Mouse (Mus musculus) liver, embryonic 15.5 days (tissue): ENCODE data around the gene Ppat. TPM values are rescaled to one million over a fixed set of nuclear protein-coding genes. Genes with fewer than 3 reads are reported as not detected.
"Not testable (repeated sequence)": the region's sequence is repeated elsewhere in the genome, so short reads cannot be mapped to it uniquely, and the experiment has no call there.

ENCODE experiments used
- ATAC-seq: fragments of 200-750 bp; cut with Nextera tagmentation; 2 replicates; pipeline ENCODE4 v1.8.0; 2017; ENCODE audit warnings: moderate number of reproducible peaks, mild to moderate bottlenecking, moderate library complexity; ENCODE audit not compliant: insufficient read depth
- H3K27ac ChIP-seq: fragments of 300-500 bp; sonication (generic); replicated peaks from 2 replicates; pipeline ENCODE4 v1.5.1; 2015; ENCODE audit warnings: mild to moderate bottlenecking, inconsistent platforms
- H3K27me3 ChIP-seq: fragments of 300-500 bp; sonication (generic); 2 replicates; pipeline ENCODE4 v1.6.1; 2015; ENCODE audit warnings: mild to moderate bottlenecking, inconsistent platforms
- H3K36me3 ChIP-seq: fragments of 300-500 bp; sonication (generic); replicated peaks from 2 replicates; pipeline ENCODE4 v1.6.1; 2015; ENCODE audit warnings: moderate library complexity, mild to moderate bottlenecking, inconsistent platforms
- H3K4me1 ChIP-seq: fragments of 300-500 bp; sonication (generic); replicated peaks from 2 replicates; pipeline ENCODE4 v1.6.1; 2015; ENCODE audit warnings: inconsistent platforms
- H3K4me2 ChIP-seq: fragments of 300-500 bp; sonication (generic); 2 replicates; pipeline ENCODE4 v1.6.1; 2015; ENCODE audit warnings: moderate library complexity, mild to moderate bottlenecking, inconsistent platforms
- H3K4me3 ChIP-seq: fragments of 300-500 bp; sonication (generic); replicated peaks from 2 replicates; pipeline ENCODE4 v1.5.1; 2015; ENCODE audit warnings: mild to moderate bottlenecking, inconsistent platforms
- H3K9ac ChIP-seq: fragments of 300-500 bp; sonication (generic); 2 replicates; pipeline ENCODE4 v1.6.1; 2015; ENCODE audit warnings: moderate library complexity, mild to moderate bottlenecking, inconsistent platforms
- H3K9me3 ChIP-seq: fragments of 300-500 bp; sonication (generic); replicated peaks from 2 replicates; pipeline ENCODE4 v1.6.1; 2016; ENCODE audit warnings: inconsistent platforms
- WGBS: fragments of 180-500 bp; shearing (Covaris S2); methylation state at CpG from one replicate; pipeline ENCODE4 v1.1.7; 2015; ENCODE audit warnings: mixed read lengths; ENCODE audit not compliant: insufficient replicate concordance; 5-methylcytosine and 5-hydroxymethylcytosine counted together
- polyA plus RNA-seq: library from polyadenylated mRNA; unstranded; fragments of >200 nt; fragmentation: Nextera tagmentation; extraction: Ambion mirVana; gene quantifications from 2 replicates; pipeline ENCODE4 v1.2.1, GENCODE M21; 2015

The Ppat gene
- polyA plus RNA-seq = 21.9 and 23.1 TPM in 2 replicates

DNA sequence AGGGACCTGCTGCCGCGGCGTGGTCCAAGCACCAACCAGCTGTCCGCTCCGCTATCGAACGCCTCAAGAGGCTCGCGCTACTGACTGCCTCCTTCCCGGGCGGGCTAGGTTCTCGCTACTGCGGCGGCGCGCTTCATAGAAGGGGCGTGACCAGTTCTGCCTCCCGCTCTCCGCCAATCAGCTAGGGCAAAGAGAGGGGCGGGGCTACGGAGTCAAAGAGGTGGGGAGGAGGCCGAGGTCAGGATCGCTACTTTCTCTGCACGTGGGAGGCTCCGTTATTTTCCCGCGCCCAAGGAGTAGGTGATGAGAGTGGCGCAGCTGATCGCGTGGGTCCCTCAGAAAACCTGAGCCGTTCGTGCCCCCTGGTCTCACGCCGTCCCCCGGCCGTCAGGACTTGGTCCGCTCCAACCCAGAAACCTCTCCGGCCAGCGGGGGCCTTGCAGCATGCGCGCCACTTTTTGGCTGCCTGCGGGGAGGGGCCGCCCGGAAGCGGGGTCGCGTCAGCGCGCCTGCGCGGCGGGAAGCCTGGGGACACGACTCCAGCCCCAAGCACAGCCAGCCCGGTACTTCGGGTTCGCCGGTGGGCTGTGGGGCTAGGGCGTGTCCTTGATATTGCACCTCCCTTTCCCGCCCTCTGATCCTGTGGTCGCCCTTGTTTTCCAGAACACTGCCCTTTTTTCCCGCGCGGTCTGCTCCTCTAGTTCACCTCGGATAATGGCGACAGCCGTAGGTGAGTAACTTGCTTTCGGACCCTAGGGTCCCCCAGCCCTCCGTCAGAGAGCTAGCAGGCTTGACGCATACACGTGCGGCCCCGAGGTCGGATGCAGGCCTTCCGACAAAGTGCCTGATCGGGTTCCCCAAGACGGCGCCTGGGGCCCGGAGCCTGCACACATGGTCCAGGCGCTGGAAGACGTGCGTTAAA, at the start of gene Ppat, which contains the start of gene Paics:
Ppat (minus strand) TSS at position 473 of the 922 bp plus-strand sequence.
Paics (plus strand) TSS at position 202 of the 922 bp plus-strand sequence.
- Histone ChIP-seq H3K9me3 (no peaks in the 10 kb centered on the region), H3K4me3 (peak within 1 kb of the TSS; percentile 75), H3K4me2 (peak within 1 kb of the TSS; percentile 97), H3K9ac (peak within 1 kb of the TSS; percentile 71), H3K36me3 (peaks cover 43% of the 10 kb centered on the region), H3K27me3 (no peaks in the 10 kb centered on the region), H3K4me1 (peaks cover 71% of the 10 kb centered on the region), H3K27ac (peak within 1 kb of the TSS; percentile 86)
- peak; percentile 92 for ATAC-seq
- WGBS = under 1% methylated on average over 81 of the region's 81 CpGs

GRCm38 (mm10) chr5:76998416-76998815, 47.0 kb upstream of the Ppat start:
- no peak overlapping the region for H3K27ac ChIP-seq
- H3K27me3 ChIP-seq = no peaks in the 10 kb centered on the region
- no peak overlapping the region for H3K9ac ChIP-seq
- no peak overlapping the region for H3K4me2 ChIP-seq
- no peak for ATAC-seq
- H3K4me1 ChIP-seq = peaks cover under 1% of the 10 kb centered on the region
- 62% methylated on average over 5 of the region's 5 CpGs for WGBS
- H3K36me3 ChIP-seq = peaks cover 71% of the 10 kb centered on the region
- H3K9me3 ChIP-seq = no peaks in the 10 kb centered on the region
- H3K4me3 ChIP-seq = no peak overlapping the region

DNA sequence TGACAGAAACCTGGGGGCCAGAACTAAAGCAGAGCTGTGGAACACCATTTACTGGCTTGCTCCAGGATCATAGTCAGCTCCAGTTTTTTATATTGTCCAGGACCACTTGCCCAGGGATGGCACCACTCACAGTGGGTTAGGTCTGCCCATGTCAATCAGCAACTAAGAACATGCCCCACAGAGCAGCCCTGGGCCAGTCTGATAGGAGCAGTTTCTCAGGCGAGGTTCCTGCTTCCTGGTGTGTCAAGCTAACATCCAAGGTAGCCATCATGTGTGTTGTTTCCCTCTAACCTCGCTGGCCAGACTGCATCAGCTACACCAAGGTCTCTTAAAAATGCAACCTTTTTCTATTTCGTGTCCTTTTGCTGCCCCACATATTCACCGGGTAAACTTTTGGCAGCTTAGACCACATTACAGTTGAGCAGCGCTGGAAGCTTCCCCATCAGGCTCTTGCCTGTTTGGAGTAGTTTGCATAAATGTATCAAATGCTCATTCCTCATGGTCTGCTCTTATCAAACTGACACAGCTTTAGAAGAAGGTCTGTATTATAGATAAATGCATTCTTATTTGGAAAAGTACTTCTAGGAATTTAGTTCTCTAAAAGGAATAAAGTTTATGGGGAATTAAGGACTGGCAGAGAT, 41.9 kb upstream of the Ppat start:
- WGBS = 49% methylated on average over 5 of the region's 5 CpGs

GRCm38 (mm10) chr5:76990789-76991188, 39.4 kb upstream of the Ppat start:
- no peak overlapping the region for H3K4me3 ChIP-seq
- H3K9ac ChIP-seq = no peak overlapping the region
- H3K9me3 ChIP-seq = no peaks in the 10 kb centered on the region
- H3K27ac ChIP-seq = peak overlapping the region; percentile 42
- 35% methylated on average over 3 of the region's 3 CpGs for WGBS
- peak; percentile 66 for ATAC-seq
- peaks cover 29% of the 10 kb centered on the region for H3K4me1 ChIP-seq
- peaks cover 87% of the 10 kb centered on the region for H3K36me3 ChIP-seq
- no peaks in the 10 kb centered on the region for H3K27me3 ChIP-seq
- peak overlapping the region; percentile 3; the same call in 1 of the 2 replicates for H3K4me2 ChIP-seq

More for the DNA sequence above, 41.9 kb upstream of the Ppat start:
- Histone ChIP-seq H3K4me2 (peak overlapping the region; percentile 16; the same call in 1 of the 2 replicates), H3K36me3 (peaks cover 88% of the 10 kb centered on the region), H3K9me3 (no peaks in the 10 kb centered on the region), H3K9ac (no peak overlapping the region), H3K4me3 (no peak overlapping the region), H3K4me1 (peaks cover 29% of the 10 kb centered on the region), H3K27me3 (no peaks in the 10 kb centered on the region), H3K27ac (peak overlapping the region; percentile 80)
- ATAC-seq = peak; percentile 91

DNA sequence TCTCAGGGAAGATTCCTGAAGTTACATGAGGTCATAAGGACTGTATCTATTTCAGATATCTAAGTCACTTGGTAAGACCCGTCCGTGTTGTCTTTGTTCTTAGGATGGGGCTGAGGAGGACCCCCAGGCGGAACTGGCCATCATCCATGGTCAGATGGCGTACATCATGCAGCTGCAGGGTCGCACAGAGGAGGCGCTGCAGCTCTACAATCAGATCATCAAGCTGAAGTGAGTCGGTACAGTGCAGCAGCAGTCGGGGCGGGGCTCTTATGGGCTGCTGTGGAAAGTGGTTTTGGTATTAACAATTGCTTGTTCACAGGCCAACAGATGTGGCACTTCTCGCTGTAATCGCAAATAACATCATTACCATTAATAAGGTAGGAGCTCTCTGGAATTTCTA, 32.6 kb upstream of the Ppat start:
- peaks cover 82% of the 10 kb centered on the region for H3K36me3 ChIP-seq
- no peaks in the 10 kb centered on the region for H3K9me3 ChIP-seq

DNA sequence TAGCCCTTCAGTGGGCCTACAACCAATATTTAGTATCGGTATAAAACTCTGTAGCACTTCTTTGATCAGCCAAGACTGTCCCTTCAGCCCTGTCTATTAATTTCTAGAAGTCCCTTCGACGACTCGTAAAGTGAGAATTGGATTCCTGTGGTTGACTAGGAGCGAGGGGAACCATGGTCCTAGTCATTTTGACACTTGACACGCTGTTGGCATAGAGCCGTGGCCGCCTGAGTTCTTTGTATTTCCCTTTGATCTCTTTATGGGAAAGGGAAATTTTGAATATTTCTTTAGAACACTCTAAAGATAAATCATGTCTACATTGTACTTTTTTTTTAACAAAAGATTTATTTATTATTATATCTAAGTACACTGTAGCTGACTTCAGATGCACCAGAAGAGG, 24.4 kb upstream of the Ppat start:
- no peak for ATAC-seq
- Histone ChIP-seq H3K36me3 (peaks cover 42% of the 10 kb centered on the region), H3K4me2 (peak overlapping the region; percentile 86), H3K9ac (no peak overlapping the region), H3K4me1 (peaks cover 18% of the 10 kb centered on the region), H3K4me3 (peak overlapping the region; percentile 95), H3K27me3 (no peaks in the 10 kb centered on the region), H3K27ac (no peak overlapping the region), H3K9me3 (no peaks in the 10 kb centered on the region)
- 71% methylated on average over 8 of the region's 8 CpGs for WGBS

More for the DNA sequence above, 32.6 kb upstream of the Ppat start:
- H3K27ac ChIP-seq = no peak overlapping the region
- ATAC-seq = no peak
- H3K4me2 ChIP-seq = no peak overlapping the region
- H3K4me3 ChIP-seq = no peak overlapping the region
- H3K9ac ChIP-seq = no peak overlapping the region
- H3K27me3 ChIP-seq = no peaks in the 10 kb centered on the region
- no peaks in the 10 kb centered on the region for H3K4me1 ChIP-seq
- WGBS = 74% methylated on average over 11 of the region's 11 CpGs

GRCm38 (mm10) chr5:76974554-76975285, 23.3 kb upstream of the Ppat start, which contains the start of gene Srp72:
Gene Srp72 (plus strand): TSS chr5:76974683.
- Histone ChIP-seq H3K9me3 (no peaks in the 10 kb centered on the region), H3K4me2 (peak within 1 kb of the TSS; percentile 86), H3K27ac (peak within 1 kb of the TSS; percentile 84), H3K4me3 (peak within 1 kb of the TSS; percentile 95), H3K9ac (peak within 1 kb of the TSS; percentile 94), H3K36me3 (peaks cover 42% of the 10 kb centered on the region), H3K27me3 (no peaks in the 10 kb centered on the region), H3K4me1 (peaks cover 18% of the 10 kb centered on the region)
- under 1% methylated on average over 60 of the region's 60 CpGs for WGBS
- ATAC-seq = peak; percentile 86

DNA sequence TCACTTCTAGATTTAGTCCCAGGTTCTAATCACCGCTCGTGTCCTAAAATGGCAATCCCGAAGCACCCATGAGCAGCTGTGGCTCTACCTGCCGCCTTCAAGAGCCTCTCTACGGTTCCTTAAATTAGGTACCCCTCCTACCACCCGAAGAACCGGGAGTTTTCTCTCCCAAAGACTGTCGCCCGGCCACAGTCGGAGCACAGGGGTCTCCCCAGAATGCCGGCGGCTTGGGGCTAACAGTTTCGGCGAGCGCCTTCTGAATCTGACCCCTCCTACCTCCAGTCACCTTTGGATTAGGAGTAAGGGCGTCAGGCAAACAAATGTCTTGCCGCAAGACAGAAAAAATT, 22.8 kb upstream of the Ppat start:
- no peaks in the 10 kb centered on the region for H3K27me3 ChIP-seq
- peak overlapping the region; percentile 86 for H3K4me2 ChIP-seq
- H3K4me3 ChIP-seq = peak overlapping the region; percentile 95
- peak overlapping the region; percentile 38; the same call in 1 of the 2 replicates for H3K27ac ChIP-seq
- 3% methylated on average over 17 of the region's 17 CpGs for WGBS
- ATAC-seq = peak; percentile 22
- peak overlapping the region; percentile 94 for H3K9ac ChIP-seq
- peaks cover 18% of the 10 kb centered on the region for H3K4me1 ChIP-seq
- no peaks in the 10 kb centered on the region for H3K9me3 ChIP-seq
- peaks cover 42% of the 10 kb centered on the region for H3K36me3 ChIP-seq

DNA sequence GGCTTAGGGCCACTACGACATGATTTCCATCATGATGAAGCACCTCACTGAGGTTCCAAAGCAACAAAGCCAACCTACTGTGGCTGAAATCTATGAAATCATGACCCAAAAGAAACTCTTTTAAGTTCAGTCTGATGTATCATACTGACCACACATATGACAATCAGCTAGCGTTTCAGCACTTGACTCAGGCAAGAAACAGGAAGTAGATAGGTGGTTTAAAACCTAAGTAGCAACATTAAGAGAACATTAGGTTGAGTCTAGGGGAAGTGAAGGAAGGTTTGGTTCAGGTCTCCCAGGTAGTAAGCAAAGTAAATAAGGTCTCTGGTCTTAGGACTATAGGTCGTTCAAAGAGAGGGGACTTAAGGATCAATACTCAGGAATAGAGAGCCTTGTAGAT, 22.1 kb upstream of the Ppat start:
- peaks cover 44% of the 10 kb centered on the region for H3K36me3 ChIP-seq
- no peak for ATAC-seq
- 33% methylated on average over 3 of the region's 3 CpGs for WGBS

GRCm38 (mm10) chr5:76971115-76971514, 19.7 kb upstream of the Ppat start:
- H3K4me3 ChIP-seq, H3K27ac ChIP-seq, H3K9me3 ChIP-seq, ATAC-seq, H3K9ac ChIP-seq, H3K27me3 ChIP-seq, H3K4me2 ChIP-seq: not testable (repeated sequence)
- Histone ChIP-seq H3K4me1 (peaks cover 18% of the 10 kb centered on the region), H3K36me3 (peaks cover 48% of the 10 kb centered on the region)
- 55% methylated on average over 1 of the region's 1 CpGs for WGBS

More for the DNA sequence above, 22.1 kb upstream of the Ppat start:
- H3K9ac ChIP-seq = peak overlapping the region; percentile 94
- H3K9me3 ChIP-seq = no peaks in the 10 kb centered on the region
- peaks cover 18% of the 10 kb centered on the region for H3K4me1 ChIP-seq
- peak overlapping the region; percentile 86 for H3K4me2 ChIP-seq
- H3K4me3 ChIP-seq = peak overlapping the region; percentile 95
- H3K27me3 ChIP-seq = no peaks in the 10 kb centered on the region
- H3K27ac ChIP-seq = peak overlapping the region; percentile 38; the same call in 1 of the 2 replicates
